Mouse (Mus musculus): ENCODE data around the gene Ero1l.

Ero1l gene

DNA sequence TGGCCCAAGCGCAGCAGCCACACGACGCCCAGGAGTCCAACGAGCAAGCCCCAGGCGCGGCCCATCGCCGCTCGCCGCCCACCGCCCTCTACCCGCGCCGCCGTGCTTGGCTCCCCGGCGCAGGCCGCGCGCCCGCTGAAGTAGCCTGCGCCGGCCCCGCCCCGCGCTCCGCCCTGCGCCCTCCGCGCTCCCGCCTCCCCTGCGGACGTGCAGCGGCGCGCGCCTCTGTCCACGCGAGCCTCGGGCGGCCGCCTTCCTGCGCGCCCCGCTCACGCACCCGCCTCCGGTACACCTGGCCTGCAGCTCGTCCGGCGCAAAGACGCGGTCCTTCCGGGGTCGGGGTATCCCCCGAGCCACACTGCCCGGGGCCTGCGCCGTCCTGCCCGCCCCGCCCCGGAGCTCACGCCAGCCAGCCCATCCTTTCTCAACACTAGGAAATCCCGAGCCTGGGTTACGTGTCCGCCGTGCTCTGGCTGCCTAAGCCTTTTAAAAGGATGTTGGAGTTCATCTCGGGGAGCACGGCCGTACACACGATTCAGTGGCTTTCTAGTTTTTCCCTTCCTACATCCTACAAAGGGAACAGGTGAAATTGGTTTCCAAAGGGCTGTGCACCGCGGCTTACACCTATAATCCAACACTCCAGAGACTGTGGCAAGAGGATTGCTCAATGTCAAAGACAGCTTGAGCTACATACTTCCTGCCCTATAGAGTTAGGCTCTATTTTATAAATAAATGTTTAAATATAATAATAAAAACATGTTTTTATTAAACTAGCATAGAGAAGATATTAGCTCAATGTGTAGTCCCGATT, at the start of gene Ero1l:
Ero1l (minus strand) TSS at position 346 of the 811 bp plus-strand sequence.
- DNase-seq (ENCODE audit: low spot score): peak; percentile 84

DNA sequence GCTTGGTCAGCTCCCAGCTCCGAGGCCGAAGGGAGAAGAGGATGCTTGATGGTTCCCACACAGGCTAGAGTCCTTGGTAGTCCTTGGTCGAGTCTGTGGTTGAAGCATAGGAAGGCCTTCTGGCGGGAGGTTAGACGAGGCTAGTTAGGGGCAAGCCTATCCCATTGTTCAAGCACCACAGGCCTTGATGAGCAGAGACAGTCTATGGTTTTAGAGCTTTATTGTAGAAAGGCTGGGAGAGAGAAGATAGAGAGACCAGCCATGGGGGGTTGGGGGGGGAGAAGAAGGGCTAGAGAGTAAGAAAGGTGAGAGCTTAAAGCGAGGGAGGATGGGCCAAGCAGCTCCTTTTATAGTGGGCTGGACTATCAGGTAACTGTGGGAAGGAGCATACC, 46.6 kb upstream of the Ero1l start:
- DNase-seq (ENCODE audit: low spot score): no peak

- no peak for DNase-seq (ENCODE audit: low spot score)
Measured at GRCm38 (mm10) chr14:45364211-45365195, 45.9 kb upstream of the Ero1l start.

DNA sequence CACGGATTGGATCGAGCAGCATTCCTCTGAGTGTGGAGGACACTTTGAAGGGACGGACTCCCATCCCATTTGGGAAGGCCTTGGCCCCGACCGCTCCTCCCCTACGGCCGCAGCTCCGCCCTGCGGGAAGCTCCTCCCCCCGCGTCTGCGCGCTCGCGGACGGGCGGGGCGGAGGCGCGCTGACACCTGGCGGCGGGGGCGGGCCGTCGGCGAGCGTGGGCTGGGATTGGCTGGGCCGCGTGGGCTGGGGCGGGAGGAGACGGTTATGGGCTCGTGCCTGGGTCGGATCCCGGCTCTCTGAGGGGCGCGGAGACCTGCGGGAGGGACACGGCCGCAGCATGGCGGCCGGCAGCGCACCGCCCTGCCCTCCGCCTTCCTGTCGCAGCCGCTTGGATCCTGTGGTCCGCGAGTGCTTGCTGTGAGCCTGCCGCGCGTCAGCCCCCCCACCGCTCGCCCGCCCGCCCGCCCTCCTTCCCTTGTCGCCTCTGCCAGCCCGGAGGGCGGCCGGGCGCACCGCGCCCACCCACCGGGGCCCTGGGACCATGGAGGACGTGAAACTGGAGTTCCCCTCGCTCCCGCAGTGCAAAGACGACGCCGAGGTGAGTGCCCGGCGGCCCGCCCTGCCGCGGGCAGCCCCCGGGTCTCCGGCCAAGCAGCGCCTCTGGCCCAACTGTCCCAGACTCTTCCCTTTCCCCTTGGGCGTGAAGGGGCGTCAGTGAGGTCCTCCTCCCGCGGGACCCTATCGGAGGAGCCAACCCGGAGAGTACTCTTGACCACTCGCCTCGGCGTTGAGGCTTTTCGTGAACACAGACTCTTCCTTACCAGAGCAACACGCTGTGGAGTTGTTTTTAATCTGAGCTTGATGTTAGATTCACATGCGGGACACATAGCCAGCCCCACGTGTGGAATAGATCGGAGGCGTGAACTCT, 32.6 kb upstream of the Ero1l start, which contains the start of gene Styx:
Styx (plus strand) TSS at position 163 of the 929 bp plus-strand sequence.
- DNase-seq (ENCODE audit: low spot score): peak; percentile 97

DNA sequence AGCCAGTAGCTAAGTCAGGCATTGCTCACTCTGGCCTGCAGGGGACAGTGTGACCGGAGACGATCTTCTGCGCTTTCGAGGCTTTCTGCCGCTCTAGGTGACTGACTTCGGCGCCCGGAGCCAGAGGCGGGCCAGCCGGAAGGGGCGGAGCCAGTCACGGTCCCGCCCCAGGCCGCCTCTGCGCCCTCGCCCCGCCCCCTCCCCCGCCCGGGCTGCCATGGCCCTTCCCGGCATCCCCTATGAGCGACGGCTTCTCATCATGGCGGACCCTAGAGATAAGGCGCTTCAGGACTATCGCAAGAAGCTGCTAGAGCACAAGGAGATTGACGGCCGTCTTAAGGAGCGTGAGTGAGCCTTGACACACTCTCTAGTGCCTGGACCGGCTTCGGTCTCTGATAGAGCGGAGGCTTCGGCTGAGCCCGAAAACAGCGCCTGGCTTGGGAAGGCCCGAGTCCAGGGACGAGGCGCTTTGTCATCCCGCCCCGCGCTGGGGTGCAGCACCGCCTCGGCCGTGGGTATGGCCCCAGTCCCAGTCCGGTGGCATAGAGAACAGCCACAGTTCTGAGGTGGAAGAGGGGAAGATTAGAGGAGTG, 11.1 kb upstream of the Ero1l start, which contains the start of gene Psmc6:
Psmc6 (plus strand) TSS at position 200 of the 593 bp plus-strand sequence.
- DNase-seq (ENCODE audit: low spot score): peak; percentile 91

DNA sequence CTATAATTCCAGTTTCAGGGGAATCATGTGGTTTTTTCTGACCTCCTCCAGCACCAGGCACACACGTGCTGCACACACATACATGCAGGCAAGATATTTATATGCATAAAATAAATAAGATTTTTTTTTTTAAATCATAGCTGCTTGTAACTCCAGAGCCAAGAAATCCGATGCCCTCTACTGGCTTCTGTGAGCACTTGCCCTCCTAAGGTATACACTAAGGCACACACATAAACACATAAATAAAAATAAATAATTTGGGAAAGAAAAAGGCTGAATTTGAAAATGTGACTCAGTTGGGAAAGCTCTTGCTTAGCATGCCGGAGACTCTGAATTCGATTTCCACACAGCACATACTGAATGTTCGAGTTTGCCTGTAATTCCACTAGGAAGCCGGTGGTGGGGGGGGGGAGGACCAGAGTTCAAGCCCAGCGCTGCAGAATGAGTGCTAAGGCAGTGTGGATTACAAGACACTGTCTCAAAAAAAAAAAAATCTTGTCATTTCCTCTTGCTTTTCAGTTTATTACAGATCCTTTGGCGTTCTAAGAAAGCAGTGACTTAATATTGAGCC, 10.5 kb upstream of the Ero1l start:
- DNase-seq (ENCODE audit: low spot score): no peak

DNA sequence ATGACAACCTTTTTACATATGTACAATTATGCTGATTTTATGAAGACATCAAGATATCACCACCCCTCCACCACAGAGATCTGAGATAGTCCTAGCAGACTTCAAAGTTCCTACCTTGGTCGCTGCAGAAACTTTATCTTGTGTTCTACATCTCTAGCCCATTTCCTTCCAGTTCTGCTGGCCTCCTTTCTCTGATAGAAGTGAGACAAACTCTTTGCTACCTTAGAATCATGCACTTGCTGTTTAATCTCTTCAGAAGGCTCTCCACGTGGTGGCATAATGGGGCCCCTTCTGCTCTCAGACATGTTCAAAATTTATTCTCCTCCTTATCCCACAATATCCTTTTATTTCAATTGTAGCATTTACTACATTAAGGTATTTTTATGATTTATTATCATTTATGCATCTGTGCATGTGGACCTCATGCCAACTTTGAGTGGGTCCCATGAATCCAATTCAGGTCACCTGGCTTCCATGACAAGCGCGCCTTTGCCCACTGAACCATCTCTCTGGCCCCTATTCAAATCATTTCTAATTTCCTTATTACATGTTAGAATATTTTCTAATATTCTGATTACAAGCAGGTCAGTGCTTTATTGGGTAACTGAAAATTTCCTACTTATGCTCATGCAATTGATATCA, 9.6 kb upstream of the Ero1l start:
- no peak for DNase-seq (ENCODE audit: low spot score)

GRCm38 (mm10) chr14:45325471-45325870, 6.9 kb upstream of the Ero1l start:
- DNase-seq (ENCODE audit: low spot score): no peak

- no peak for DNase-seq (ENCODE audit: low spot score)
Measured at GRCm38 (mm10) chr14:45323320-45323719, 4.7 kb upstream of the Ero1l start.

DNA sequence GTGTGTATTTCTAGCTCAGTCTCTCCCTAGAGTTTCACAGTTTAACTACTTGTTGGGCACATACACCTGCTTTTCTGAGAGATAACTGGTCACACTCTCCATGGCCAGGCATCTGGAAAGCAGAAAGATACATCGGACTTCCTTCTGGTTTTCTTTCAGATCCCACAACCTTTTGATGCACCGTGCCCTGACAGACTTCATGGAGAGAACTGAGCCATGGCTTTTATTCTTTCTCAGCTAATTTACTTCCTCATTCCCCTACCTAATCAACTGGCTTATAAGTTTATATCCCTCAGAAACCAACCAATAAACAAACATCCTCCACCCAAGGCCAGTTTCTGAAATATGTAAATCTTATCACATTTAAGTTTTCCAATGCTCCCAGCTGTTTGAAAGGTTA, 3.9 kb upstream of the Ero1l start:
- DNase-seq (ENCODE audit: low spot score): no peak

GRCm38 (mm10) chr14:45321622-45322021, 3.1 kb upstream of the Ero1l start:
- no peak for DNase-seq (ENCODE audit: low spot score)

DNA sequence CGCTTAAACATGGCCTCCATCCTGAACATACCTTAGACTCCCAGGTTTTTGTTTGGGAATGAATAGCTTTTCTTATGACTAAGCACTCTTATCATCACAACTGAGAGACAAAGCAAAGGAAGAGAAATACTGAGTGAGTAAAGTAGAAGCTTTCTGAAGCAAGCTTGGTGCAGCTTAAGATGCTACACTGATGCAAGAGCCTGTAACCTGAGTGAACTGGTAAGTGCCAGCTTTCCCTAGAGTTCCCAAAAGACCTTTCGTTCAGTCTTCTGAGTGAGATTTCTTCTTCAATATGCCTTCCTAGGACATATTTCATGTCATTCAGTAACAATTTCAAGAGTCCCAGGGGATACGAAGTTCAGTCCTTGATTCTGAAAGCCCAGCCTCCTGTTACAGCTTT, 2.5 kb upstream of the Ero1l start:
- DNase-seq (ENCODE audit: low spot score): no peak

DNA sequence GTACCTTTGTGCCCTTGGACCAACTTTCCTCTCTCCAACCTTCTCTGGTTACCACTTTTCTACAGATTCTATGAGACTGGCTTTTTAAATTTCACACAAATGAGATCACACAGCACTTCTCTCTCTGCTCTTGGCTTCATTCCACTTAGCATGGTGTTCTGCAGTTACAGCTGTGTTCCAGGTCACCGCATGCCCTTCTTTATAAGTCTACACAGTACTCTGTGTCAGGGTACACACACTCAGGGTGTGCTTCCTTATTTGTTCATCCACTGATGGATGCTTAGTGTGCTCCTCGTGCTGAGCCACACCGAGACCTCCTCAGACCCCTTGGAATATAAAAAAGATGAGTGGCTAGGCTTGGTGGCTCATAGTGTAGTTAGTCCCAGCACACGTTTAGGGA, 1.5 kb upstream of the Ero1l start:
- DNase-seq (ENCODE audit: low spot score): no peak

DNA sequence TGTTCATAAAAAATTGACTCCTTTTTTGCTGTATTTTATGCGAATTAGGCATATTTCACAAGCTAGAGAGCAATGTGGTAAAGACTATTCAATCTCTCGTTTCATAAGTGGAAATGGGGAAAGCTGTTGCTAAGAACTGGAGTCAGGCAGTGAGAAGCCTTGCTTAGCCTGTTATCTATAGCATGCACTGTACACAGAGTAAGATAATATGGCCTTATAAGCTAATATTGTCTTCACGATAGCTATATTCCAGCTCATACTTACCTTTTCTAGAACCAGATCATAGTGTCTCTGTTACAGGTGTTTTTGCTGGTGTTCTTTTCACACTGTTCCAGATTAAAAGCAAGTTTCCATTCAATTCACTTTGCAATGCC, 653 bp upstream of the Ero1l start:
- no peak for DNase-seq (ENCODE audit: low spot score)

GRCm38 (mm10) chr14:45317921-45318411, 605 bp downstream of the Ero1l start:
- DNase-seq (ENCODE audit: low spot score): peak; percentile 11

DNA sequence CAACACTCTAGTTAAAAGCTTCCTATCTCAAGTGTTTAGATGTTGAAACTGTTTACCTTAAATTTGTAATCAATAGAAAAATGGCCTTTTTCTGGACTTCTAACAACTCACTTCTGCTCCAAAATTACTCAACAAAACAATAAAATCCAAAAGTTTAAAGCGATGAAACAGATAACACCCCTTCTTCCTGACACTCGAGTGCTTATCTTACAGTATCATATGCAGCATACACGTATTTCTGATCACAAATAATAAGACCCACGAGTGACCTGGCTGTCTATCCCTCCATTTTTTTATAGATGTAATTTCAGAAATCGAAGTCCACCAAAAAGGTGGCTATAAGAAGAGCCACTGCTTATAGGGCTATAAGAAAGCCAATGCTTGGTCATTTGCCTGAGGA, 1.6 kb downstream of the Ero1l start:
- no peak for DNase-seq (ENCODE audit: low spot score)

GRCm38 (mm10) chr14:45310101-45310500, 8.5 kb downstream of the Ero1l start:
- DNase-seq (ENCODE audit: low spot score): no peak

DNA sequence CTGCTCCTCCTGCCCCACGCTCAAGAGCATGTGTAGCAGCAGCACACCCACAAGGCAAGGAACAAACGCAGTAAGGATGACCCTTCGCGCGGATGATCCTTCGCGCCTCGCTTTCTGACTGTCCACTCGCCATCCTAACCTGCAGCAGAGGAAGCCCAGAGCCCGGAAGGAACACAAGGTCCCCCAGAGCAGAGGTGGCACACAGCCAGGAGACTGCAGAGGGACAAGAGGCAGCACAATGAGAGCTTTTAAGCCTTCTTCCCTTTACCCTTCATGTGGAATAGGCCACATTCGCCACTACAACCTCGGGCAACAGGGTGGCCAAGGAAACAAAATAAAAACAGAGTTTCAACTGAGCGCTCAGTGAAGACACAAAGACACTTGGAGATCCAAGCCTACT, 8.9 kb downstream of the Ero1l start:
- peak; percentile 26 for DNase-seq (ENCODE audit: low spot score)

- DNase-seq (ENCODE audit: low spot score): no peak
Measured at GRCm38 (mm10) chr14:45307630-45308328, 10.8 kb downstream of the Ero1l start.

GRCm38 (mm10) chr14:45305852-45306251, 12.7 kb downstream of the Ero1l start:
- no peak for DNase-seq (ENCODE audit: low spot score)
